Mouse (Mus musculus): ENCODE measurements around the gene Elovl7. TPM values are rescaled to one million over a fixed set of nuclear protein-coding genes. Genes with fewer than 3 reads are reported as not detected.

The Elovl7 gene
- total RNA-seq, 2 experiments from 2014 or later, result 7.5 to 7.6 TPM

DNA sequence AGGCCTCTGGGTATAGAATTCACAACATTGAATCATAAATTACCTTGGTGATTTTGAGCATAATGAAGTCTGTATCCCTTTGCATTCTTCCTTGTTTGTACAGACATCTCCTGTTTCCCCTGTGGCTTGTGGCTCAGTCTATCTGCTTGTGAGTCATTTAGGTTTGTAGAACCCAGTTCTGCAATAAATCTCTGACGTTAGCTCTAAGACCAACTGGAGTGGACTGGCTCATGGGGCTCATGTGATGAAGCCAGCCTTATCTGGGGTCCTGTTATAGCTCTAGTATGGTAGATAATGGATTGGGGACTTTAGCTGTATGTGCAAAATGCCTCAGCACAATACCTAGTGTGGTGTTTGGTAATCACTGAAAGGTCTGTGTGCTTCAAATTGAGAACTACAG, 89.6 kb downstream of the Elovl7 start:
- DNase-seq, result no peak

DNA sequence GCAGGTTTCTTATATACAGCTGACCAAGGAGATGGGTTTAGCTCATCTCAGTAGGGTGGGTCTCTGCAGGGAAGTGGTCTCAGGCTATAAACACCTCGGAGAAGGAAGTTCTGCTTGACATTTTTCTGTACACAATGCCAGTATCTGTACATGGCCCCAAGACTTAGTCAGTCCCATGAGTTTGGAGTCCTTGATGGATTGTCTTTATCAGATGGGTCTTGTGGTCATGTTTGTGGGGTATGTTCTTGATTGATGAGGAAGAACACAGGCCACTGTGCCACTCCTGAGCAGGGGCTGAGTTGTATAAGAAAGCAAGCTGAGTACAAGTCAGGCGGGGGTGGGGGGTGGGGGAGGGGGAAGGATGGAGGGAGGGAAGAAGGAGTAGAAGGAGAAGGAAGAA, 90.5 kb downstream of the Elovl7 start:
- no peak for DNase-seq

DNA sequence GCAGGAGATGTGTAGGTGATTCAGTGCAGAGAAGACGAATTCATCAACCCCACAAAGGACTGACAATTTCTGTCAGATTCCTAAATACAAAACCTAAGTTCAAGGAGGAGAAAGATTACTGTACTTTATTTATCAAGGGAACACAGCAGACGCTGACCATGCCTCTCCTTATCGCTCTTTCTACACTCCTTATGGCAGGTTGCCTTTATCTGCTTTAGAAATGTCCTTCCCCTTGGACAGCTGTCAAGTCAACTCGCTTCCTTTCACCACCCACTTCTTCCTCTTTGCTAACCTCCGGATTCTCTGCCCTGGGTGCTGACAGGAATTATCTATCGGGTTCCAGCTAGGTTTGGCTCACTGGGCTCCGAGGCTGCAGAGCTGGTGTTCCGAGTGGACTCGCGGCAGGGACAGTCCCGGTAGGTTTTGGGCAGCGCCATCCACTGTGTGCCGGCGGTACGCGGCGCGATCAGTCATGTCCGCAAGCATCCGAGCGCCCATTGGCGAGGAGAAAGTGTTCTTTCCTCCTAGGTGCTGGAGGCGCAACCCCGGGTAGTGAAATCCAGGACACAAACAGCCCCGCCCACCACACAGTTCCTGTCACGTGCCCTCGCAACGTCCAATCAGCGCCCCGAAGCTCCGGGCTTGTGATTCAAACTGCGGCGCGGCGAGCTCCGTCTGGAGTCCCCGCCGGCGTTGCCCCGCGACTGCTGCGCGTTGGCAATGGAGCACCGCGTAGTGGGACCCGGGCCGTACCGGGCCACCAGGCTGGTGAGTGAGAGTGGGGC, 101.7 kb downstream of the Elovl7 start, which contains the start of gene Depdc1b:
TSS of gene Depdc1b (plus strand) at position 631 of the 785 bp plus-strand sequence.
- peak; percentile 90 to 91 for DNase-seq

DNA sequence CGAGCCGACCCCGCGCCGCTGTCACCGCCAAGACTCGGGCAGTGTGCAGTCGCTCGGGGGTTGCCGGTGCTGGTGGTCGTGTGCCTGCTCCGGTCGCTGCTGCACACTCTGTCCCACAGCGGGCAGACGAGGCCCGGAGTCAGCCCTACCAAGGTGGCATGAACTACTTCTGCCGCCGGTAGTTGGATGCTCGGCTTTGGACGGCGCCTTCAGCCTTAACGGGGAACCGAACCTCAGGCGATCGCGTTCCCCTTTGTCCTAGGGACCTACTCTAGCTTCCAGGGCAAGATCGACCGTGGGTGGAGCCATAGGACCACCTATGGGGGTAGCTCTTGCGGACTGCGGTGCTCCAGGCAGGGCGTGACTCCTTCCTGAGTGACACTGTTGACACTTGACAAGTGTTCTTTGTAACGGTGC, 102.3 kb downstream of the Elovl7 start:
- DNase-seq, result no peak

DNA sequence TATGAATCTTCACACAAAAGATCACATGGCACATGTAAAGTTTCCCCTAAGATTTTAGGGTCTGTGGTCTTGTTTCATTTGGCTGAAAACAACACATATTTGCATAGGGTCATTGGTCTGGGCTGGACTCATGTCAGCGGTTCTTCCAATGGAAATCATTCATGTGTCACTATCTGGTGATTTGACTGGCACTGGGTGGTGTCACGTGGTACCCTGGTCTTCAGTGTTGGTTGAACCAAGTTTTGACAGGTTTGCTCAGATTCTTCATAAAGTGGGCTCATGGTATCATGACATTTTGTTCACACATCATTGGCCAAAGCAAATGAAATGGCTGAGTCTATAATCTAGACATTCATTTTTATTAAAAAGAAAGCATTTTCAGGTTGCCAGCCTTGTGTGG, 103.2 kb downstream of the Elovl7 start:
- no peak for DNase-seq

DNA sequence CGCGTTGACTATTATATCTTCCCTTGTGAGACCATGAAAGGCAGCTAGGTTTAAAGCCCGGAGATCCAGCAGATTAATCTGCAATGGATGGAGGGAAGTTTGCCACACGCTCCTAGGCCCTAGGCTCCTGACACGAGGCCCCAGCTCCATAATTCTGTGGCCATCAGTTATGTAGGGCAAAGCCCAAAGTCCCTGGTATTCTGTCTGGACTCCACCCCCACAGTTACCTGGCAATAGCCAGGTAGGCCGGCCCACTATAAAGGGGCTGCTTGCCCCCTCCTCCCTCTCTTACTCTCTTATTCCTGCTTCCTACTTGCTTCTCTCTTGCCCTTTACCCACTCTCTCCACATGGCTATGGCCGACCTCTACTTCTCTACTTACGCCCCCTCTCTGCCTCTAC, 104.8 kb downstream of the Elovl7 start:
- no peak for DNase-seq

DNA sequence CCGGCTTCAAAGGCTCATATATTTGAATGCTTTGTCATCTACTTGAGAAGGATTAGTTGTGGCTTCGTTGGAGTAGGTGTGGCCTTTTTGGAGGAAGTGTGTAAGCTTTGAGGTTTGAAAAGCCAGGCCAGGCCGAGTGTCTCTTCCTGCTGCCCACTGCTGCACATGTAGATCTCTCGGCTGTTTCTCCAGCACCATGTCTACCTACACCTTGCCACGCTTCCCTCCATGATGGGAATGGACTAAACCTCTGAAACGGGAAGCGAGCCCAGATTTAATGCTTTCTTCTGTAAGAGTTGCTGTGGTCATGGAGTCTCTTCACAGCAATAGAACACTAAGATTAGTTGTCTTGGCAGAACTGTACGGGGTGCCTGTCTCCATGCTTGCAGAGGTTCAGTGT, 106.0 kb downstream of the Elovl7 start:
- DNase-seq, result no peak

DNA sequence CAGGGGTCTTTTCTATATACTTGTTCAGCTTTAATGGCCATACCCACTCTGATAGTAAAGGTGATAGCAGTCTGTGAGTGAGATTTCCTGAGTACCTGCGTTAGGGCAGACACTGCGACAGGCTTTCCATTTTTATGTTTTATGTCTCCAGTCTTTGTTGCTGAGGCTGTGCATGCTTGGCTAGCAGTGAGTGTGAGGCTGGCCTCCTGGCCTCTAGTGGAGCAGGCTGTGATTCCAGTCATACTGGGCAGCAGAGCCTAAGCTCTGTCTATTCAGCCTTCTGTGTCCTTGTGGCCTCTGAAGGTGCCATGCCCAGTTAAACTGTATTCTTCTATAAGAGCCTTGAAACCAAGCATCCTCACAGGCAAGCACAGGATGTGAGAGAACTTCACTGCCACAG, 108.3 kb downstream of the Elovl7 start:
- DNase-seq, result no peak

DNA sequence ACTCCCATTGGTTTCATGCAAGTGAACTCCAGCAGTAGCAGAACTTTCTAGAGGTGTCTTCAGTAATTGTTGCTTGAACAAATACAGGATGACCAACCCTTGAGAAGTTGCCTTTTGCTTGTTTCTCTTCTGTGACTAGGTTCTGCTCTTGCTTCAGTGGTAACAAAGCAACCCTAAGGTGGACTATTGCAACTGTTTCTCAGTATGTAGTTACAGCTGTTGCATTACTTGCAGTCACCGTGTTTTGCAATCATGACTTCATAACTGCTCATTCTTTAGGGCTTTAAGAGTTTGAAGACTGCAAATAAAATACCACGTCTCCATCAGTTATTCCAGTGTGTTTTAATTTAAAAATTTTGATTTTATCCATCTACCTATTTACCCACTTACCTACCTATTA, 109.1 kb downstream of the Elovl7 start:
- no peak for DNase-seq

DNA sequence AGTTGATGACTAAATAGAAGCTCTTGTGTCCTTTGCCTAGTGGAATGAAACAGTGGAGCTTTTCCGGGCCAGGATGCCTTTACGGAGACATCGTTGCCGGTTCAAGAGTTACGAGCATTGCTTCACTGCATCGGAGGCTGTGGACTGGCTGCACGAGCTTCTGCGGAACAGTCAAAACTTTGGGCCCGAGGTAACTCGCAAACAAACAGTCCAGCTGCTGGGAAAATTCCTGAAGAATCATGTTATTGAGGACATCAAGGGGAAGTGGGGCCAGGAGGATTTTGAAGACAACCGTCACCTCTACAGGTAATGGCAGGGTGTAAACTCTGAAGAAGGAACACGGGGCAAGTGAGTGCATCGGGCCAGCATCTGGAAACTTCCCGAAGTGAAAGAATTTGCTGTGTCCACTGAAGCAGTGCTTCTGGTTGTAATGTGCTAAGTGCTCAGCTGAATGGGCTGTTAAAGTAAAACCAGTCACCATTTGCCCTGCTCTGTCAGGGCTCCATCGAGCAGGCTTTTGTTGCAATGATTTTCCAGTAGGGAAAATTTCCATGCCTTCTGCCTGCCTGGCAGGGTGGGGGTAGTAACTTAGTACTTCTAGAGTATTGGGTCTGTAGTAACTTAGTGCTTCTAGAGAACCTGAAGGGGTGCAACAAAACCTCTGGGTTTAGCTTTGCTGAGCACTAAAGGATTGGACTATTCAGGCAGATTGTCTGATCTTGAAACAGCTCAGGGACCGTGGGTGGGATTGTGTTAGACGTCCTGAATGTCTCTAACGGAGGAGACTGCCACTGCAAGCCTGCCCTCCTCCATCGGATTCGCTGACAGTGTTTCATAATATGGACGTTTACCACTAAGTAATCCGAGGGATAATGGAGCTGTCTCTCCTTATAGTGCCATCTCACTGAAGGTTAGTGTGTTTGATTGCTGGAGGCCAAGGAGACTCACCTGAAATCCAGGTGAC, 109.9 kb downstream of the Elovl7 start:
- DNase-seq, result no peak

DNA sequence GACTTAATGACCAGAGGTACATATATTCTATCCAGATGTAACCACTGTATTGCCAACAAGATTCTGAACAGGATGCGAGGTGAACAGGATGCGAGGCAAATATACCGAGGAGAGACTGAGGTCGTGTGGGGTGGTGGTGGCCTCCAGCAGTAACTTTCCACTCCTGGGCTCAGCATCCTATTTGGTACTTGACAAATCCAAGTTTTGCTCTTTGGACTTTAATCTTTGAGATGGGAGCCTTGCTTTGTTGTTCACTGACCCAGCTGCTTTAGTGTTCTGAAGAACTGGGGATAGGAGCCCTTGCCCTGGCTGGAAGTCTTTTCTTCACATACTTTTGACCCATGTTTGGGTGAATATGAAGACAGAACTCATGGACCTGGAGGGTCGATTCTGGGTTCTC, 111.7 kb downstream of the Elovl7 start:
- no peak for DNase-seq

DNA sequence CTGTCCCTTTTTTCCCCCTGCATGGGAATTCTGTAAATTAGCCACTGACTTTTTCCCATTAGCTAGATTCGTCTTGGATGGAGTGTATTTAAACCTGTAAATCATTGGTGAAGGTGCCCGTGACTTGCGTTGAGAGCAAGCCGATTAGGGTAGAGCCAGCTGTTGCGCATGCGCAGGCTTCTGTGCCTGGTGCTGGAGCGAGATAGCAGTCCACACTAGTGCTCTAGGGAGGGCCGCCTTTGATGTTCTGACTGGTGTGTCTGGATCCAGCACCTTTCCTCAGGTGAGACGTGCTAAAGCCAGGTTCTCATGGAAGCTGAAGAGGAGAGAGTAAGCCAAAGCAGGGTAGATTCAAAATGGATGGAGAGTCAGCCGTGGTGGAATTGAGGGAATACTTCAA, 112.1 kb downstream of the Elovl7 start:
- no peak for DNase-seq

DNA sequence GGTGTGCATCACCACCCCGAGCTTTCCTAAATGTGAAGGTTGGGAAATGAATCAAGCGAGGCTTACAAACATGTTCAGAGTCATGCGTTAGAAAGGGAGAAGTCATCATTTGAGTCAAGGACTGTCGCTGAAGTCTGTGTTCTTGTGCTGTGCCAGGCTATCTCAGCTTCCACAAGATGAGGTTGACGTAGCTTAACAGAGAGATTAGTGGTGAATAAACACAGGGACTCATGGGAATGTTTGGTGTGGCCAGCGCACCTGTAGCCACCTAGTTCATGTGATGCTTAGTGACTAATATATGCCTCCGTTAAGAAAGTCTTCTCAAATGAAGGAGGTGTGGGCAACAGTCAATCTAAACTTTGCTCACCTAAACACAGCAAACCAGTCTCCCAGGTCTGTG, 112.8 kb downstream of the Elovl7 start:
- no peak for DNase-seq

DNA sequence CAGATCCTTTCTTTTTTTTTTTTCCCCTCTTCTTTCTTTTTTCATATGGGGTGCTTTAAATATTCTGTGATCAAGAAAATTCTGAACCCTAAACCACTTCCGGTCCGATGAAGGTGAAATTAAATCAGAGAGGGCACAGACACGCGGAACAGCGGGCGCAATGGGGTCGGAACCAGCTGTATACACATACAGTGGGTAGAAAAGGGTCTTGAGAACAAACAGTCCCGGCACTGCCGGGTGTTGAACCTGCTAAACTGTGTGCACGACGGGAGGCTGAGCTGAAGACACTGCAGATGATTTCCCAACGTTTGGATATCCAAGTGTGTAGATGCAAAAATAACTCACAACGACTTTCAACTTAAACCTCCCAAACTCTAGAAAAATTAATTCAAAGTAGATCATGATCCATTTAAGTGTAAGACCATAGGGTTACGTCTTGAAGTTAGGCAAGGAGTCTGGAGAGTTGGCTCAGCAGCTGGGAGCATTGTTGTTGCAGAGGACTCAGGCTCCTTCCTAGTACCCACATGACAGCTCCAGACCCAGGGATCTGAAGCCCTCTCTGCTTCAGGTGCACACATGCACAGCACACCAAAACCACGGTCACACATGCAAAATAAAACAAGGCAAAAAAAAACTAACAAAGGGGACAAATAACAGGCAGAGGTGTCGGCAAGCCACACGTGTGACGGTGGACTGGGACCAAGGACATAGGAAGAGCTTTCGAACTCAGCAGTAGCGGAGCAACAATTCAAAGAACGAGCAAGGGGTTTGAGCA, 114.4 kb downstream of the Elovl7 start:
- no peak for DNase-seq

DNA sequence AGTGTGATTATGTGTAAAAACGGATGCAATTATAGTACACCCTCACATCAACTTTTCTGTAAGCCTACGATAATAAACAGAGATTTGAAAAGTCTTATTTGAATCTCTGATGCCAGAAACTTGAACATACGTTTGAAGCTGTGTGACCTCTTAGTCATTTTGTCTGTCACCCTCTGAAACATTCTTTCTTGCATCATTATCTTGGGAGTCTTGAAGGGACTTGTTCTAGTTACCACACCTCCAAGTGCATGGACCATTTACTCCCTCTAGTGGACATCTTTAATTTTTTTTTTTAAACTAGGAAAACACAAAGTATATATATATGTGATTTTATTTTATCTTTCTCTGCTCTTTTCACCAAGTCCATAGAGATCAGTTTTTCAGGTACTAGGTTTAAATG, 115.5 kb downstream of the Elovl7 start:
- DNase-seq, result no peak

Other genes starting within 250 kb of the Elovl7 start
- gene Smim15, start 170.0 kb upstream of the Elovl7 start, total RNA-seq (2021), result 10 to 100 TPM; 55.7 to 60.6 TPM
- gene Ndufaf2, start 55.8 kb upstream of the Elovl7 start, total RNA-seq (2021), result 10 to 100 TPM; 18.9 to 21.4 TPM
- 10 to 100 TPM; 16.8 to 17.8 TPM for gene Ercc8, start 55.7 kb upstream of the Elovl7 start, total RNA-seq (2021)
- under 1 TPM; 0.56 to 0.85 TPM for gene Depdc1b, start 101.9 kb downstream of the Elovl7 start, total RNA-seq (2021)
- 10 to 100 TPM; 69.7 to 69.8 TPM for gene Pde4d, start 235.5 kb downstream of the Elovl7 start, total RNA-seq (2021)

Measured in layer of hippocampus, postnatal 36 days (tissue).